Mouse (Mus musculus): Measurements from ENCODE around the gene AU022252. TPM values are rescaled to one million over a fixed set of nuclear protein-coding genes. Genes with fewer than 3 reads are reported as not detected.
"Not testable (repeated sequence)": the region's sequence is repeated elsewhere in the genome, so short reads cannot be mapped to it uniquely, and the experiment has no call there.

Gene AU022252
- total RNA-seq (2014; rRNA removed) (15.3 and 26.4 TPM in 2 replicates), polyA plus RNA-seq (2015; fragmentation: Nextera tagmentation; extraction: Ambion mirVana) (19.8 and 20.5 TPM in 2 replicates)

- Histone ChIP-seq H3K36me3 (ENCODE audit: insufficient read depth, low read length) (0 out of 2 replicates have a peak, but pooled peaks cover 7% of the 10 kb centered on the region), H3K9ac (replicated peaks; ENCODE audit: low read length) (peak within 1 kb of the TSS; percentile 79), H3K27ac (peak within 1 kb of the TSS; percentile 70), H3K4me3 (ENCODE audit: low read length) (peak within 1 kb of the TSS; percentile 91), H3K9me3 (ENCODE audit: low read length) (no peaks in the 10 kb centered on the region), H3K27me3 (ENCODE audit: insufficient read depth, low read length) (no peaks in the 10 kb centered on the region), H3K4me2 (ENCODE audit: low read depth, low read length) (peak within 1 kb of the TSS; percentile 81), H3K4me1 (ENCODE audit: insufficient read depth, low read length) (peaks cover 6% of the 10 kb centered on the region)
- peak; percentile 99 for DNase-seq (ENCODE audit: low spot score)
- under 1% methylated on average over 63 of the region's 71 CpGs for WGBS
- peak; percentile 98 for ATAC-seq
- TF ChIP-seq CTCF (IDR thresholded peaks at IDR 0.05; ENCODE audit: low read depth) = no peak
Observed at GRCm38 (mm10) chr4:119232410-119233255, at the start of gene AU022252, which contains the start of gene P3h1. Gene AU022252 (minus strand): TSS chr4:119232712. Gene P3h1 (plus strand): TSS chr4:119232915.

- not testable (repeated sequence) for H3K27me3 ChIP-seq (ENCODE audit: insufficient read depth, low read length); ATAC-seq; H3K4me2 ChIP-seq (ENCODE audit: low read depth, low read length); H3K9ac ChIP-seq (replicated peaks; ENCODE audit: low read length); DNase-seq (ENCODE audit: low spot score); H3K4me1 ChIP-seq (ENCODE audit: insufficient read depth, low read length); H3K27ac ChIP-seq; H3K4me3 ChIP-seq (ENCODE audit: low read length); H3K9me3 ChIP-seq (ENCODE audit: low read length)
- WGBS = 88% methylated on average over 15 of the region's 15 CpGs
- peaks cover 58% of the 10 kb centered on the region for H3K36me3 ChIP-seq (ENCODE audit: insufficient read depth, low read length)
Observed at GRCm38 (mm10) chr4:119278784-119279183, 46.3 kb upstream of the AU022252 start.

GRCm38 (mm10) chr4:119275726-119276125, 43.2 kb upstream of the AU022252 start:
- no peak overlapping the region for H3K27ac ChIP-seq
- no peak for TF ChIP-seq CTCF (IDR thresholded peaks at IDR 0.05; ENCODE audit: low read depth)

GRCm38 (mm10) chr4:119275226-119275625, 42.7 kb upstream of the AU022252 start:
- 87% methylated on average over 2 of the region's 2 CpGs for WGBS
- no peak overlapping the region for H3K4me2 ChIP-seq (ENCODE audit: low read depth, low read length)
- no peak overlapping the region for H3K27ac ChIP-seq
- H3K9ac ChIP-seq (replicated peaks; ENCODE audit: low read length) = no peak overlapping the region
- no peaks in the 10 kb centered on the region for H3K27me3 ChIP-seq (ENCODE audit: insufficient read depth, low read length)
- H3K36me3 ChIP-seq (ENCODE audit: insufficient read depth, low read length) = peaks cover 60% of the 10 kb centered on the region
- H3K4me1 ChIP-seq (ENCODE audit: insufficient read depth, low read length) = no peaks in the 10 kb centered on the region
- TF ChIP-seq CTCF (IDR thresholded peaks at IDR 0.05; ENCODE audit: low read depth) = no peak
- no peak overlapping the region for H3K4me3 ChIP-seq (ENCODE audit: low read length)
- H3K9me3 ChIP-seq (ENCODE audit: low read length) = no peaks in the 10 kb centered on the region
- ATAC-seq (no peak), DNase-seq (ENCODE audit: low spot score) (no peak)

More at GRCm38 (mm10) chr4:119275726-119276125, 43.2 kb upstream of the AU022252 start:
- H3K9me3 ChIP-seq (ENCODE audit: low read length) = no peaks in the 10 kb centered on the region
- H3K27me3 ChIP-seq (ENCODE audit: insufficient read depth, low read length) = no peaks in the 10 kb centered on the region
- no peak overlapping the region for H3K4me2 ChIP-seq (ENCODE audit: low read depth, low read length)
- H3K9ac ChIP-seq (replicated peaks; ENCODE audit: low read length) = no peak overlapping the region
- peaks cover 56% of the 10 kb centered on the region for H3K36me3 ChIP-seq (ENCODE audit: insufficient read depth, low read length)
- no peak for ATAC-seq
- no peaks in the 10 kb centered on the region for H3K4me1 ChIP-seq (ENCODE audit: insufficient read depth, low read length)
- WGBS = 86% methylated on average over 2 of the region's 2 CpGs
- H3K4me3 ChIP-seq (ENCODE audit: low read length) = no peak overlapping the region
- DNase-seq (ENCODE audit: low spot score) = no peak

- no peak overlapping the region for H3K4me3 ChIP-seq (ENCODE audit: low read length)
- H3K9ac ChIP-seq (replicated peaks; ENCODE audit: low read length) = no peak overlapping the region
- TF ChIP-seq CTCF (IDR thresholded peaks at IDR 0.05; ENCODE audit: low read depth) = no peak
- H3K4me2 ChIP-seq (ENCODE audit: low read depth, low read length) = no peak overlapping the region
- H3K27me3 ChIP-seq (ENCODE audit: insufficient read depth, low read length) = no peaks in the 10 kb centered on the region
- no peaks in the 10 kb centered on the region for H3K4me1 ChIP-seq (ENCODE audit: insufficient read depth, low read length)
- no peak overlapping the region for H3K27ac ChIP-seq
- peaks cover 62% of the 10 kb centered on the region for H3K36me3 ChIP-seq (ENCODE audit: insufficient read depth, low read length)
- DNase-seq (ENCODE audit: low spot score) (no peak), ATAC-seq (no peak)
- WGBS = 92% methylated on average over 1 of the region's 1 CpGs
- H3K9me3 ChIP-seq (ENCODE audit: low read length) = no peaks in the 10 kb centered on the region
Observed at GRCm38 (mm10) chr4:119274627-119275026, 42.1 kb upstream of the AU022252 start.

- Histone ChIP-seq H3K4me3 (ENCODE audit: low read length) (no peak overlapping the region), H3K9ac (replicated peaks; ENCODE audit: low read length) (no peak overlapping the region), H3K9me3 (ENCODE audit: low read length) (no peaks in the 10 kb centered on the region), H3K36me3 (ENCODE audit: insufficient read depth, low read length) (peaks cover 18% of the 10 kb centered on the region), H3K4me2 (ENCODE audit: low read depth, low read length) (no peak overlapping the region), H3K27ac (no peak overlapping the region), H3K27me3 (ENCODE audit: insufficient read depth, low read length) (no peaks in the 10 kb centered on the region), H3K4me1 (ENCODE audit: insufficient read depth, low read length) (no peaks in the 10 kb centered on the region)
- TF ChIP-seq CTCF (IDR thresholded peaks at IDR 0.05; ENCODE audit: low read depth) = no peak
- 79% methylated on average over 13 of the region's 13 CpGs for WGBS
- ATAC-seq = no peak
- no peak for DNase-seq (ENCODE audit: low spot score)
Observed at GRCm38 (mm10) chr4:119266606-119267005, 34.1 kb upstream of the AU022252 start.

GRCm38 (mm10) chr4:119263459-119263858, 30.9 kb upstream of the AU022252 start:
- Histone ChIP-seq H3K9ac (replicated peaks; ENCODE audit: low read length) (no peak overlapping the region), H3K4me2 (ENCODE audit: low read depth, low read length) (no peak overlapping the region), H3K36me3 (ENCODE audit: insufficient read depth, low read length) (no peaks in the 10 kb centered on the region), H3K4me3 (ENCODE audit: low read length) (no peak overlapping the region), H3K27ac (no peak overlapping the region), H3K4me1 (ENCODE audit: insufficient read depth, low read length) (no peaks in the 10 kb centered on the region), H3K27me3 (ENCODE audit: insufficient read depth, low read length) (no peaks in the 10 kb centered on the region), H3K9me3 (ENCODE audit: low read length) (no peaks in the 10 kb centered on the region)
- TF ChIP-seq CTCF (IDR thresholded peaks at IDR 0.05; ENCODE audit: low read depth) = no peak
- DNase-seq (ENCODE audit: low spot score) (no peak), ATAC-seq (no peak)
- 78% methylated on average over 3 of the region's 3 CpGs for WGBS
